Mouse (Mus musculus) CD8-positive naive resting alpha-beta T cell, adult 57 days (primary cell): ENCODE data around the gene Grhl1. TPM values are rescaled to one million over a fixed set of nuclear protein-coding genes. Genes with fewer than 3 reads are reported as not detected.

Experiments used
- total RNA-seq: library from RNA; stranded (reverse); gene quantifications from one replicate; pipeline ENCODE4 v1.2.4, GENCODE M21; 2023

Grhl1 gene
- 0.89 TPM for total RNA-seq

GRCm38 (mm10) chr12:24571523-24572392, at the start of gene Grhl1:
Gene Grhl1 (plus strand): TSS chr12:24572283.

GRCm38 (mm10) chr12:24651063-24651557, 79.0 kb downstream of the Grhl1 start, which contains the start of gene Klf11:
Gene Klf11 (plus strand): TSS chr12:24651274.

Other genes with a start within 250 kb of the Grhl1 start
- gene Taf1b, start 73.9 kb upstream of the Grhl1 start, total RNA-seq = 45.3 TPM
- gene Klf11, start 79.0 kb downstream of the Grhl1 start, total RNA-seq = 30.5 TPM
- not detected for gene Cys1, start 109.5 kb downstream of the Grhl1 start, total RNA-seq
- 5.5 TPM for gene Rrm2, start 136.0 kb downstream of the Grhl1 start, total RNA-seq